Mouse (Mus musculus): ENCODE data around the gene Exoc4.

GRCm38 (mm10) chr6:33466168-33466839 is 217.4 kb downstream of the Exoc4 start:
- TF ChIP-seq EP300 (optimal IDR thresholded peaks at IDR 0.05) (no peak), CTCF (IDR thresholded peaks at IDR 0.05; ENCODE audit: low read depth) (no peak)
